Mouse (Mus musculus): ENCODE data around the gene Nccrp1.
A peak's percentile ranks its signal among the peaks of the same experiment; 100 is the strongest.
"Not testable (repeated sequence)": the region's sequence is repeated elsewhere in the genome, so short reads cannot be mapped to it uniquely, and the experiment has no call there.

The Nccrp1 gene

DNA sequence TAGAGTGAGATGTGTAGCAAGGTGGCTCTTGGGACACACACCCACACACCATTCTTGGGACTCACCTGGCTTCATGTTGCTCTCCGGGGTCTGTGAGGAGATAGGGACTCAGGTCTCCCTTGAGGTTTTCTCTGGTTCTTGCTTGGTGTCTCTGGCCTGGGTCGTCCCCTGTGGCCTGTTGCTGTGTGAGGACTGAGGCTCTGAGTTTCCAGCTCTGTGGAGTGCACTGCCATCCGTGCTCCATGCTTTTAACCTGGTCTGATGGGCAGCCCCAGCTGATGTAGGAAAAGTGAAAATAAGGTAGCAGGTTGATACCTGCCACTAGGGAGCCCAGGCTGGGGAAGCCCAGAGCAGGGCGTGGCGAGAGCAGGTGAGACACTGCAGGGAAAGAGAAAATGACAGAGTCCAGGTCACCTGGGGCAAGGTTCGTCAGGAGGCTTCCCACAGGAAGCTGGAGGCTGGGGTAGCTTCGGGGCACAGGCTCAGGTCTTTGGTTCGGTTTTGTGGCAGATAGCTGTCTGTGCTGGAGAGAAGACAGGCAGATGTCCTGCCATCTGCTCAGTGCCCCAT lies 36.6 kb downstream of the Nccrp1 start, which contains the start of gene Ifnl2:
Ifnl2 (minus strand) TSS at position 51 of the 570 bp plus-strand sequence.
- not testable (repeated sequence) for DNase-seq

DNA sequence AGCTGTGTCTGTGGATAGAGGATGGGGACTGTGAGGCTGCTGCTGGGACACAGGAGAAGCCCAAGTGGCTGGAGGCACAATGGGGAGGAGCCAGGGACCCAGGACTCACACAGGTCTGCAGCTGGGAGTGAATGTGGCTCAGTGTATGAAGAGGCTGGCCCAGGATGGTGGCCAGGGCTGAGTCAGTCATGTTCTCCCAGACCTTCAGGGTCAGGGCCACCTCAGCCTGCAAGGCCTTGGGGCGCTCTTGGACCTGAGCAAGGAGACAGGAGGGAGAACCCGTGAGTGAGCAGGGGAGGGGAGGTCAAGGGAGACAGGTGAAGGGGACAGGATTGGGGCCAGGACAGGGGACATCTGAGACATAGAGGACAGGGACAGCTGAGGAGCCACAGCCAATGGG lies 37.9 kb downstream of the Nccrp1 start:
- DNase-seq: not testable (repeated sequence)

DNA sequence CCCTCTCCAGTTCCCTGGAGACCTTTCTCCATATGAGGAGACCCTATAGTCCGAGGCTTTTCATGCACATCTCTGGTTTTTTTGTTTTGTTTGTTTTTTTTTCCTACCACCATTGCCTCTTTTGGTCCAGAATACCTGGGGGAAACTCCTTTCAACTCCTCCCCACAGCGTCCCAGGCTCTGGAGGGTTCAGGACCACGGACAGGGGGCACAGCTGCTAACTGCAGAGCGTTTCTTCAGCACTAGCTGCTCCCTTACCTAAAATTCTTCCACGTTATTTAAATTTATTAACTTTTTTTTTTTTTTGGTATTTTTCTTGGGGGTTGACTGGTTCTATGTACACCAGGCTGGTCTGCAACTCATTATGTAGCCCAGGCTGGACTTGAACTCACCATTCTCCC lies 41.5 kb downstream of the Nccrp1 start:
- DNase-seq: peak; percentile 77

DNA sequence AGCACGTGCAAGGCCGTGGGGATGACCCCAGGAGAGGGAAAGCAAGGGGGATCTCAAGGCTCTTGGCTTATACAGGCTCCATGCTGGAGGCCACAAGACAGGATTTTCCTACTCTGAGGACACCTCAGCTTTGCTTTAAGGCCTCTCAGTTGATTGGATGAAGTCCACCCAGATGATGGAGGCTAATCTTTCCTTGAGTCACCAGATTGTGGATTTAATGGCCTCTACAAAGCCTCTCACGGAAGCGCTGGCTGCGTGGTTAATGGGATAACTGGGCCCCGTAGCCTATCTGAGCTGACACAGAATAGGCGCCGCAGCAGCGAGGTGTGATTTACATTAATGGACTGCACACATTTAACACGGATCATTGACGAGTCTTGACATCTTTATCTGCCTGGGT lies 51.6 kb downstream of the Nccrp1 start:
- DNase-seq: no peak

All from kidney, postnatal 4 days (tissue).